Mouse (Mus musculus): ENCODE data around the gene Itgam. TPM values are rescaled to one million over a fixed set of nuclear protein-coding genes. Genes with fewer than 3 reads are reported as not detected.

Gene Itgam
- total RNA-seq, 1 experiment, result 1.0 TPM

DNA sequence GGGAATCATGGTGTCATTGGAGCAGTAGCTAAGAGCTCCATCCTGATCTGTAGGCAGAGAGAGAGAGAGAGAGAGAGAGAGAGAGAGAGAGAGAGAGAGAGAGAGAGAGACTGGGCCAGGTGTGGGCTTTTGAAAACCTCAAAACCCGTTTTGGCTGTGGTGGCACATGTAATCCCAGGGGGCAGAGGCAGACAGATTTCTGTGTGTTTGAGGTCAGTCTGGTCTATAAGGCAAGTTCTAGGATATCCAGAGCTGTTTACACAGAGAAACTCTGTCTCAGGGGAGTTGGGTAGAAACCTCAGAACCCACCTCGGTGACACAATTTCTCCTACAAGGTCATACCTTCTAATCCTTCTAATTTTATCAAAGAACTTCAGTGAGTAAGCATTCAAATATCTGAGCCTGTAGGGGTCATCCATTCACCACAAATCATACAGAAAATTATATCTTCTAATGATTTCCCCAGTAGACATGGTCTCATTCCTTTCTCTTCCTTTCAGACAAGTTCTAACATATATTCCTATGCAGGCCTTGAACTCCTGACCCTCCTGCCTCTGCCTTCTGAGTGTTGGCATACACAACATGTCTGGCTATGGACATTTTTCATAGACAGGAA, 38.4 kb downstream of the Itgam start:
- H3K36me3 ChIP-seq (ENCODE audit: control insufficient read depth, insufficient read depth, low read length, poor library complexity, severe bottlenecking), result no peaks in the 10 kb centered on the region
- no peaks in the 10 kb centered on the region for H3K9me3 ChIP-seq (ENCODE audit: control insufficient read depth, insufficient read depth, low read depth, low read length)
- H3K27ac ChIP-seq (ENCODE audit: insufficient read depth, low read depth, low read length, poor library complexity, severe bottlenecking), result no peak overlapping the region
- no peak for TF ChIP-seq ZC3H11A (IDR thresholded peaks at IDR 0.05; ENCODE audit: borderline replicate concordance, low read depth, low read length)
- no peak for TF ChIP-seq CHD2 (IDR thresholded peaks at IDR 0.05; ENCODE audit: low read depth, low read length)
- H3K9ac ChIP-seq (ENCODE audit: insufficient read depth, low read depth, low read length, poor library complexity, severe bottlenecking), result no peak overlapping the region
- no peaks in the 10 kb centered on the region for H3K4me1 ChIP-seq (ENCODE audit: control insufficient read depth in 2 of 2, insufficient read depth in 2 of 2, low read length in 2 of 2, poor library complexity in 1 of 2)
- DNase-seq (ENCODE audit: low read depth, low spot score), result no peak
- in situ Hi-C loops (cut with MboI; ENCODE audit: low sequenced_read_pairs in 2 of 2, unreplicated experiment in 2 of 2), result no loop called here
- H3K4me3 ChIP-seq (ENCODE audit: insufficient read depth in 1 of 2, low read depth in 1 of 2, low read length in 2 of 2, poor library complexity in 1 of 2, severe bottlenecking in 1 of 2), result no peak overlapping the region

DNA sequence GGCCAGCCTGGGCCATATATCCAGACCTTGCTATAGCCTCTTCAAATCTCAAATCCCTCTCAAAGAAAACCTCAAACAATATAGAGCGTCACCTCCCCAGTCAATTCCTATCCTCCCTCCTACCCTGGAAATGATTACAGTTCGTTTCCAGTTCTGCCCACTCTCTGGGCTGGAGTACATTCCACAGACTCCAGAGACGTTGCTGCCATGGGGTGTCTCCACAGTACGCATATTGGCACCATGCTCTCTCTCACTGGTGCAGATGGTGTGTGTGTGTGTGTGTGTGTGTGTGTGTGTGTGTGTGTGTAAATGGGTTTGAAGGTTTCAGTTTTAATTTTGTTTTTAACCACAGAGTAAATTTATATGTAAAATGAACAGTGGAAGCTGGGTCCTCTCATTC, 42.8 kb downstream of the Itgam start:
- no peak for DNase-seq (ENCODE audit: low read depth, low spot score)
- no peak for TF ChIP-seq MAFK (IDR thresholded peaks at IDR 0.05; ENCODE audit: insufficient read depth, low read depth, low read length)
- no peak for TF ChIP-seq HCFC1 (IDR thresholded peaks at IDR 0.05; ENCODE audit: borderline replicate concordance, insufficient read depth, low read length)
- no peak for TF ChIP-seq CHD2 (IDR thresholded peaks at IDR 0.05; ENCODE audit: low read depth, low read length)
- no peak for TF ChIP-seq ZNF384 (IDR thresholded peaks at IDR 0.05; ENCODE audit: low read depth, low read length)
- no peak for TF ChIP-seq ZC3H11A (IDR thresholded peaks at IDR 0.05; ENCODE audit: borderline replicate concordance, low read depth, low read length)
- Histone ChIP-seq H3K9ac (ENCODE audit: insufficient read depth, low read depth, low read length, poor library complexity, severe bottlenecking) (no peak overlapping the region), H3K4me3 (ENCODE audit: insufficient read depth in 1 of 2, low read depth in 1 of 2, low read length in 2 of 2, poor library complexity in 1 of 2, severe bottlenecking in 1 of 2) (no peak overlapping the region), H3K4me1 (ENCODE audit: control insufficient read depth in 2 of 2, insufficient read depth in 2 of 2, low read length in 2 of 2, poor library complexity in 1 of 2) (no peaks in the 10 kb centered on the region), H3K36me3 (ENCODE audit: control insufficient read depth, insufficient read depth, low read length, poor library complexity, severe bottlenecking) (no peaks in the 10 kb centered on the region), H3K27ac (ENCODE audit: insufficient read depth, low read depth, low read length, poor library complexity, severe bottlenecking) (no peak overlapping the region), H3K9me3 (ENCODE audit: control insufficient read depth, insufficient read depth, low read depth, low read length) (no peaks in the 10 kb centered on the region)
- in situ Hi-C loops (cut with MboI; ENCODE audit: low sequenced_read_pairs in 2 of 2, unreplicated experiment in 2 of 2), result no loop called here

DNA sequence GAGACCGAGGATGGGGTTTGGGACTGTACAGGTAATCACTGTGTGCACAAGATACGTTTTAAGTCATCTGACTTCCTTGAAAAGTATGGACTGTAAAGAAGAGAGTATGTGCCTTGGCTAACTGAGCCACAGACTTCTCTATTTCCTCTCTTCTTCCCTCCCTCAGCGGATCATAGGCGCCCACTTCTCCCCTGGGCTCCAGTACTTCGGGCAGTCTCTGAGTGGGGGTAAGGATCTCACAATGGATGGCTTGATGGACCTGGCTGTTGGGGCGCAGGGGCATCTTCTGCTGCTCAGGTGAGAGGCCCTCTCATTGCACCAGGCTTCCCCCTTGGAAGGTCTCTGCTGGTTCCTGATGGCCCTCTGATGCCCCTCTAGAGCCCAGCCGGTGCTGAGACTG, 45.0 kb downstream of the Itgam start:
- no peak for TF ChIP-seq ZC3H11A (IDR thresholded peaks at IDR 0.05; ENCODE audit: borderline replicate concordance, low read depth, low read length)
- TF ChIP-seq MAFK (IDR thresholded peaks at IDR 0.05; ENCODE audit: insufficient read depth, low read depth, low read length), result no peak
- TF ChIP-seq ZNF384 (IDR thresholded peaks at IDR 0.05; ENCODE audit: low read depth, low read length), result no peak
- no peak for TF ChIP-seq HCFC1 (IDR thresholded peaks at IDR 0.05; ENCODE audit: borderline replicate concordance, insufficient read depth, low read length)
- no peak for TF ChIP-seq CHD2 (IDR thresholded peaks at IDR 0.05; ENCODE audit: low read depth, low read length)
- H3K9ac ChIP-seq (ENCODE audit: insufficient read depth, low read depth, low read length, poor library complexity, severe bottlenecking), result no peak overlapping the region
- no peaks in the 10 kb centered on the region for H3K36me3 ChIP-seq (ENCODE audit: control insufficient read depth, insufficient read depth, low read length, poor library complexity, severe bottlenecking)
- no peak for DNase-seq (ENCODE audit: low read depth, low spot score)
- H3K4me3 ChIP-seq (ENCODE audit: insufficient read depth in 1 of 2, low read depth in 1 of 2, low read length in 2 of 2, poor library complexity in 1 of 2, severe bottlenecking in 1 of 2), result no peak overlapping the region
- no peak overlapping the region for H3K27ac ChIP-seq (ENCODE audit: insufficient read depth, low read depth, low read length, poor library complexity, severe bottlenecking)
- H3K9me3 ChIP-seq (ENCODE audit: control insufficient read depth, insufficient read depth, low read depth, low read length), result no peaks in the 10 kb centered on the region
- H3K4me1 ChIP-seq (ENCODE audit: control insufficient read depth in 2 of 2, insufficient read depth in 2 of 2, low read length in 2 of 2, poor library complexity in 1 of 2), result no peaks in the 10 kb centered on the region
- in situ Hi-C loops (cut with MboI; ENCODE audit: low sequenced_read_pairs in 2 of 2, unreplicated experiment in 2 of 2), result no loop called here

DNA sequence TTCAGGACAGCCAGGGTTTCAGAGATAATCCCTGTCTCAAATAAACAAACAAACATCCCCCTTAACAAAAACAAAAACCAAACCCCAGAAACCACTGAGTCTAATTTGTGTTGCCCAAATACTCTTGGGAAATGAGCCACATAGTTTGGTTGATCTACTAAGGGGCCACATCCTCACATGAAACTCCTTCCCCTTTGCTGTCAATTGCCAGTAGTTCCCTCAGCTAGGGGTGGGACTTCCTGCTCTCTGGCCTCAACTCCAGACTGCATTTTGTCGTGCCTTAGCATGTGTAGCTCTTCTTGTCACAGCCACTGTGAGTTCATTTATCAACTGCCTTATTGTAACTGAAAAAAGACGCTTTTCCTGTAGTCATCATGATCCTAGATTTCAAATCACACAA, 47.9 kb downstream of the Itgam start:
- TF ChIP-seq ZC3H11A (IDR thresholded peaks at IDR 0.05; ENCODE audit: borderline replicate concordance, low read depth, low read length) (no peak), MAFK (IDR thresholded peaks at IDR 0.05; ENCODE audit: insufficient read depth, low read depth, low read length) (no peak), HCFC1 (IDR thresholded peaks at IDR 0.05; ENCODE audit: borderline replicate concordance, insufficient read depth, low read length) (no peak), ZNF384 (IDR thresholded peaks at IDR 0.05; ENCODE audit: low read depth, low read length) (no peak), CHD2 (IDR thresholded peaks at IDR 0.05; ENCODE audit: low read depth, low read length) (no peak)
- H3K36me3 ChIP-seq (ENCODE audit: control insufficient read depth, insufficient read depth, low read length, poor library complexity, severe bottlenecking), result no peaks in the 10 kb centered on the region
- H3K9ac ChIP-seq (ENCODE audit: insufficient read depth, low read depth, low read length, poor library complexity, severe bottlenecking), result no peak overlapping the region
- no peak overlapping the region for H3K4me3 ChIP-seq (ENCODE audit: insufficient read depth in 1 of 2, low read depth in 1 of 2, low read length in 2 of 2, poor library complexity in 1 of 2, severe bottlenecking in 1 of 2)
- H3K4me1 ChIP-seq (ENCODE audit: control insufficient read depth in 2 of 2, insufficient read depth in 2 of 2, low read length in 2 of 2, poor library complexity in 1 of 2), result no peaks in the 10 kb centered on the region
- no peak overlapping the region for H3K27ac ChIP-seq (ENCODE audit: insufficient read depth, low read depth, low read length, poor library complexity, severe bottlenecking)
- no peaks in the 10 kb centered on the region for H3K9me3 ChIP-seq (ENCODE audit: control insufficient read depth, insufficient read depth, low read depth, low read length)
- no peak for DNase-seq (ENCODE audit: low read depth, low spot score)
- in situ Hi-C loops (cut with MboI; ENCODE audit: low sequenced_read_pairs in 2 of 2, unreplicated experiment in 2 of 2), result no loop called here

DNA sequence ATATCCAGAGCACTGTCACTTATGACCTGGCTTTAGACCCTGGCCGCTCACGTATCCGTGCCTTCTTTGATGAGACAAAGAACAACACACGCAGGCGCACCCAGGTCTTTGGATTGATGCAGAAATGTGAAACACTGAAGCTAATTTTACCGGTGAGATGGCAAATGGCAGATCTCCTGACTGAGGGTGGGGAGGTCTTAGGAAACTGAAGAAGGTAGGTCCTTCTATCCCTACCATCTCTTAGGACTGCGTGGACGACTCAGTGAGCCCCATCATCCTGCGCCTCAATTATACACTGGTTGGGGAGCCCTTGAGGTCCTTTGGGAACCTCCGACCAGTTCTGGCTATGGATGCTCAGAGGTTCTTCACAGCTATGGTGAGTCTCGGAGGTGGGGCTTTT, 49.7 kb downstream of the Itgam start:
- in situ Hi-C loops (cut with MboI; ENCODE audit: low sequenced_read_pairs in 2 of 2, unreplicated experiment in 2 of 2), result no loop called here
- no peak overlapping the region for H3K27ac ChIP-seq (ENCODE audit: insufficient read depth, low read depth, low read length, poor library complexity, severe bottlenecking)
- no peaks in the 10 kb centered on the region for H3K9me3 ChIP-seq (ENCODE audit: control insufficient read depth, insufficient read depth, low read depth, low read length)
- H3K4me3 ChIP-seq (ENCODE audit: insufficient read depth in 1 of 2, low read depth in 1 of 2, low read length in 2 of 2, poor library complexity in 1 of 2, severe bottlenecking in 1 of 2), result no peak overlapping the region
- no peaks in the 10 kb centered on the region for H3K4me1 ChIP-seq (ENCODE audit: control insufficient read depth in 2 of 2, insufficient read depth in 2 of 2, low read length in 2 of 2, poor library complexity in 1 of 2)
- H3K9ac ChIP-seq (ENCODE audit: insufficient read depth, low read depth, low read length, poor library complexity, severe bottlenecking), result no peak overlapping the region
- no peaks in the 10 kb centered on the region for H3K36me3 ChIP-seq (ENCODE audit: control insufficient read depth, insufficient read depth, low read length, poor library complexity, severe bottlenecking)
- DNase-seq (ENCODE audit: low read depth, low spot score), result no peak
- TF ChIP-seq MAFK (IDR thresholded peaks at IDR 0.05; ENCODE audit: insufficient read depth, low read depth, low read length), result no peak
- no peak for TF ChIP-seq ZC3H11A (IDR thresholded peaks at IDR 0.05; ENCODE audit: borderline replicate concordance, low read depth, low read length)
- TF ChIP-seq HCFC1 (IDR thresholded peaks at IDR 0.05; ENCODE audit: borderline replicate concordance, insufficient read depth, low read length), result no peak
